Mouse (Mus musculus) lung, embryonic 15.5 days (tissue): ENCODE measurements around the gene Lrrc20. TPM values are rescaled to one million over a fixed set of nuclear protein-coding genes. Genes with fewer than 3 reads are reported as not detected.

Experiments used
- ATAC-seq: fragments of 200-750 bp; cut with Nextera tagmentation; 2 replicates; pipeline ENCODE4 v1.8.0; 2017; ENCODE audit warnings: moderate number of reproducible peaks, borderline replicate concordance; ENCODE audit not compliant: low FRiP score, low TSS enrichment; ENCODE audit errors: extremely low read depth
- H3K27ac ChIP-seq: fragments of 300-500 bp; sonication (generic); 2 replicates; pipeline ENCODE4 v1.5.1; 2015; ENCODE audit warnings: moderate library complexity, mild to moderate bottlenecking, inconsistent platforms
- H3K27me3 ChIP-seq: fragments of 300-500 bp; sonication (generic); 2 replicates; pipeline ENCODE4 v1.6.1; 2015; ENCODE audit warnings: inconsistent platforms
- H3K36me3 ChIP-seq: fragments of 300-500 bp; sonication (generic); 2 replicates; pipeline ENCODE4 v1.6.1; 2015; ENCODE audit warnings: inconsistent platforms
- H3K4me1 ChIP-seq: fragments of 300-500 bp; sonication (generic); 2 replicates; pipeline ENCODE4 v1.6.1; 2015; ENCODE audit warnings: inconsistent platforms
- H3K4me2 ChIP-seq: fragments of 300-500 bp; sonication (generic); 2 replicates; pipeline ENCODE4 v1.6.1; 2015; ENCODE audit warnings: inconsistent platforms, mild to moderate bottlenecking, moderate library complexity
- H3K4me3 ChIP-seq: fragments of 300-500 bp; sonication (generic); 2 replicates; pipeline ENCODE4 v1.5.1; 2015; ENCODE audit warnings: mild to moderate bottlenecking, inconsistent platforms
- H3K9ac ChIP-seq: fragments of 300-500 bp; sonication (generic); 2 replicates; pipeline ENCODE4 v1.6.1; 2015; ENCODE audit warnings: inconsistent platforms
- H3K9me3 ChIP-seq: fragments of 300-500 bp; sonication (generic); 2 replicates; pipeline ENCODE4 v1.6.1; 2016; ENCODE audit warnings: inconsistent platforms
- WGBS: fragments of 180-500 bp; shearing (Covaris S2); methylation state at CpG from one replicate; pipeline ENCODE4 v1.1.7; 2015; 5-methylcytosine and 5-hydroxymethylcytosine counted together
- polyA plus RNA-seq: library from polyadenylated mRNA; unstranded; fragments of >200 nt; fragmentation: Nextera tagmentation; extraction: Ambion mirVana; gene quantifications from 2 replicates; pipeline ENCODE4 v1.2.1, GENCODE M21; 2015

Gene Lrrc20
- polyA plus RNA-seq, 1 experiment from 2014 or later = 7.9 TPM

DNA sequence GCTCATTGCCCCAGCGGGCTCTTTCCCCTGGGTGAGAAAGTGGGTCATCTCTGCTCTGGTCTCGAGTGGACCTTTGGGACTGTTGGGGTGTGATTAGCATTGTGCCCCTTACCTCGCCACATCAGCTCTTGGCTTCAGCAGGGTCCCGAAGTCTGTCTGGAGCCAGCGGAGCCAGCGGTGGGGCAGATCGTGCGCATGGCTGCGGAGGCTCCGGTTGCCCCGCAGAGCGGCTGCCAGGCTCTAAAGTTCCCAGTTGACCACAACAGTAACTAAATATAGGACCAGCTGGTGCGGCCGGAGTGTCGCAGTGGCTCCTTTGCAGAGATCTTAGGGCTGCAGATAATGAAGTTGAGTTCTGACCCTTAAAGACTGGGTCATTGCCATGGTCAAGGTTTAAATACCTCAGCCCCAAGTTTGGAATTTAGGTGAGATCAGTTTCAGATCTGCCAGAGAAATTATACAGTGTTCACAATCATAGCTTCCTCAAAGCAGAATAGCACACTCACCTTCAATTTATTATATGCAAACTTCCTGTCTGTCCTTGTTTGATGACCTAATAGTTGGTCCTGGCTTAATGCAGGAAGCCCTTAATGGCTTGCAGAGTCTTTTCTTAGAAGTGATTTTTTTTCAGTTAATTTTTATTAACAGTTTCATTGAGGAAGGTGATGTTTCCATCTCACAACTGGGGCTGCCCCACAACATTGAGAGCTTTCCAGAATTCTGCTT lies 1.0 kb downstream of the Lrrc20 start:
- Histone ChIP-seq H3K9me3 (no peaks in the 10 kb centered on the region), H3K4me3 (peak overlapping the region; percentile 72), H3K9ac (peak overlapping the region; percentile 54), H3K4me2 (peak overlapping the region; percentile 95), H3K4me1 (peaks cover 14% of the 10 kb centered on the region), H3K27me3 (no peaks in the 10 kb centered on the region), H3K27ac (no peak overlapping the region), H3K36me3 (no peaks in the 10 kb centered on the region)
- WGBS = 5% methylated on average over 15 of the region's 15 CpGs
- no peak for ATAC-seq

GRCm38 (mm10) chr10:61479461-61479860 lies 3.9 kb downstream of the Lrrc20 start:
- no peak overlapping the region for H3K9ac ChIP-seq
- H3K4me2 ChIP-seq = no peak overlapping the region
- no peaks in the 10 kb centered on the region for H3K27me3 ChIP-seq
- H3K9me3 ChIP-seq = no peaks in the 10 kb centered on the region
- ATAC-seq = no peak
- H3K27ac ChIP-seq = no peak overlapping the region
- 81% methylated on average over 10 of the region's 10 CpGs for WGBS
- H3K4me3 ChIP-seq = no peak overlapping the region
- H3K36me3 ChIP-seq = no peaks in the 10 kb centered on the region
- H3K4me1 ChIP-seq = peaks cover 14% of the 10 kb centered on the region

DNA sequence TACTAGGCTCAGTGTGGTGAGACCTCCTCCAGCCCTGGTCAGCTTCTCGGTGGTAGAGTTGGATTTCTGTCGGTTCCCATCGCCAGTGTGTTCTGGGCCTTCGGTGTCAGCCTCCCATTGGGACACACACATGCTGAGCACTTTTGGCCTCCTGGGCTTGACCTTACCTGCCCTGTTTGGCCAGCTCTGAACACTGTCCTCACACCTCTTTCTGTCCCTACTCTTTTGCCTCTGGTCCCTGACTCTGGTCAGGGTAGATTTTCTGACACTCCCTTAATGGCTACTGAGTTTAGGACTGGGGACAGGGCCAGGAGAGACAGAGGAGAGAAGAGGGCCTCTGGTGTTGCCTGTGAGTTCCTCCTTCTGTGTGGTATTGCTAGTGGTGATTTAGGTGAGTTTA lies 4.3 kb downstream of the Lrrc20 start:
- ATAC-seq = no peak
- H3K9ac ChIP-seq = no peak overlapping the region
- WGBS = 90% methylated on average over 4 of the region's 4 CpGs

GRCm38 (mm10) chr10:61480488-61480887 lies 4.9 kb downstream of the Lrrc20 start:
- Histone ChIP-seq H3K9ac (no peak overlapping the region), H3K9me3 (no peaks in the 10 kb centered on the region), H3K4me3 (no peak overlapping the region), H3K36me3 (no peaks in the 10 kb centered on the region), H3K27ac (no peak overlapping the region), H3K27me3 (no peaks in the 10 kb centered on the region), H3K4me2 (no peak overlapping the region), H3K4me1 (peaks cover 8% of the 10 kb centered on the region; the same call in 1 of the 2 replicates)
- WGBS = 64% methylated on average over 1 of the region's 1 CpGs
- no peak for ATAC-seq

More for the DNA sequence above, 4.3 kb downstream of the Lrrc20 start:
- Histone ChIP-seq H3K27ac (no peak overlapping the region), H3K9me3 (no peaks in the 10 kb centered on the region), H3K27me3 (no peaks in the 10 kb centered on the region), H3K4me3 (no peak overlapping the region), H3K4me2 (no peak overlapping the region), H3K4me1 (peaks cover 12% of the 10 kb centered on the region), H3K36me3 (no peaks in the 10 kb centered on the region)

GRCm38 (mm10) chr10:61482771-61483170 lies 7.2 kb downstream of the Lrrc20 start:
- H3K9ac ChIP-seq = no peak overlapping the region
- no peak overlapping the region for H3K4me2 ChIP-seq
- H3K4me3 ChIP-seq = no peak overlapping the region
- no peaks in the 10 kb centered on the region for H3K9me3 ChIP-seq
- H3K27me3 ChIP-seq = no peaks in the 10 kb centered on the region
- WGBS = 86% methylated on average over 7 of the region's 7 CpGs
- no peaks in the 10 kb centered on the region for H3K36me3 ChIP-seq
- H3K4me1 ChIP-seq = no peaks in the 10 kb centered on the region
- ATAC-seq = no peak
- no peak overlapping the region for H3K27ac ChIP-seq

GRCm38 (mm10) chr10:61484801-61485200 lies 9.2 kb downstream of the Lrrc20 start:
- ATAC-seq = no peak
- H3K9ac ChIP-seq = no peak overlapping the region
- no peak overlapping the region for H3K4me3 ChIP-seq
- H3K27ac ChIP-seq = no peak overlapping the region
- H3K9me3 ChIP-seq = no peaks in the 10 kb centered on the region
- H3K4me1 ChIP-seq = no peaks in the 10 kb centered on the region
- no peaks in the 10 kb centered on the region for H3K27me3 ChIP-seq
- no peak overlapping the region for H3K4me2 ChIP-seq
- 69% methylated on average over 11 of the region's 11 CpGs for WGBS
- H3K36me3 ChIP-seq = no peaks in the 10 kb centered on the region

DNA sequence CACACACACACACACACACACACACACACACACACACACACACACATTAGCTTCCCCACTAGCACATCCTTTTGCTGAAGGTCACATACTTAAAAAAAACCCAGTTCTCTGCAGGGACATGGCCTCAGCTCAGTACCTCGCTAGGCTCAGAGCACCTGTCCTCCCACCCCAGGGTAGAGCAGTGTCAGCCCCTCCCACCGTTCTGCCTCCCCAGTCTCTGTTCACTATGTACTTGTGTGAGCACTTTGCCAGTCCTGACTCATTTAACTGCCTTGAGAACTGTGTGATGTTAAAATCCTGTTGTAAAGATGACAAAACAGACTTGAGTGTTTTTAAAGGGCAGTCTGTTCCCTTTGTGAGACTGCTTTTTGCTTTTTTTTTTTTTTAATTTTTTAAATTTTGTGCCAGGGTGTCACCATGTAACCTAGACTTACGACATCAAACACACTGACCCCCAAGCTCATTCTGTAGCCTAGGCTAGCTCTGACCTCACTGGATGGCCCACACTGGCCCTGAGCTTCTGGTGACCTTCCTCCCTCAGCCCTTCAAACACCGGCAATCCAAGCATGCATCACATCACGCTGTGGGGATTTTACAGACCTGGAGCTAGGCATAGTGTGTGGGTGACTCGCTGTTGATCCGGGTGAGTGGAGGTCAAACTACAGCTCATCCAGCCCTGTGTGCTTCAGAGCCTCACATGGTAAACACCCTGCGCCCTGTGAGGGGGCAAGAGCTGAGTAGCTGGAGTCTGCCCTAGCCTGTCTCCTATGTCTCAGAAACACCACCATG lies 11.1 kb downstream of the Lrrc20 start:
- no peak overlapping the region for H3K27ac ChIP-seq
- WGBS = 78% methylated on average over 8 of the region's 8 CpGs
- no peaks in the 10 kb centered on the region for H3K9me3 ChIP-seq
- no peak for ATAC-seq
- H3K4me2 ChIP-seq = no peak overlapping the region
- no peak overlapping the region for H3K9ac ChIP-seq
- H3K4me1 ChIP-seq = 0 out of 2 replicates have a peak, but pooled peaks cover under 1% of the 10 kb centered on the region
- no peaks in the 10 kb centered on the region for H3K36me3 ChIP-seq
- H3K4me3 ChIP-seq = no peak overlapping the region
- no peaks in the 10 kb centered on the region for H3K27me3 ChIP-seq

DNA sequence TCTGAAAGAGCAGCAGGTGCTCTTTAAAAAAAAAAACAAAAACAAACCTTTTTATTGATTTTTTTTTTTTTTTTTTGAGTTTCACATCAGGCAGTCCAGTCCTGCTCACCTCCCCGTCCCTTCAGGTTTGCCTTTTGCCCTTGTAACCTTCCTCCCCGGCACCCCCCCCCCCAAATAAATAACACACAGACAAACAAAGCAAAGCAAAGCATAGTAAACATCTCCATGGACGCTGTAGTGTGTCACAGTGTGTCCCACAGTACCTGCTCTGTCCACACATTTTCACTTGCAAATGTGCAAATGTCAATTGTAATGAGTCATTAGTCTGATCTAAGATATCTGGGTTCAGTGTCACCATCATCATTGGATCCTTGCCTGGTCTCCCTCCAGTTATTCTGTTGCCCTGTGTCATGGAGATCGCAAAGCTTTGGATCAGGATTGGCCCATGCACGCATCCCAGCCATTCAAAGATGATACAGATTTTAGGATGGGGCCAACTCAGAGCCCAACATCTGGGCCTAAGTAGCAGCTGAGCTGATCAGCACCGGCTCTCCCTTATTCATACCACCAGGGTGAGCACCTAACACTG lies 13.0 kb downstream of the Lrrc20 start:
- 0 out of 2 replicates have a peak, but pooled peaks cover 4% of the 10 kb centered on the region for H3K4me1 ChIP-seq
- H3K9me3 ChIP-seq = no peaks in the 10 kb centered on the region
- H3K27me3 ChIP-seq = no peaks in the 10 kb centered on the region
- H3K36me3 ChIP-seq = no peaks in the 10 kb centered on the region
- no peak overlapping the region for H3K27ac ChIP-seq
- no peak overlapping the region for H3K4me3 ChIP-seq
- H3K9ac ChIP-seq = no peak overlapping the region
- no peak overlapping the region for H3K4me2 ChIP-seq
- no peak for ATAC-seq
- WGBS = 81% methylated on average over 6 of the region's 6 CpGs

DNA sequence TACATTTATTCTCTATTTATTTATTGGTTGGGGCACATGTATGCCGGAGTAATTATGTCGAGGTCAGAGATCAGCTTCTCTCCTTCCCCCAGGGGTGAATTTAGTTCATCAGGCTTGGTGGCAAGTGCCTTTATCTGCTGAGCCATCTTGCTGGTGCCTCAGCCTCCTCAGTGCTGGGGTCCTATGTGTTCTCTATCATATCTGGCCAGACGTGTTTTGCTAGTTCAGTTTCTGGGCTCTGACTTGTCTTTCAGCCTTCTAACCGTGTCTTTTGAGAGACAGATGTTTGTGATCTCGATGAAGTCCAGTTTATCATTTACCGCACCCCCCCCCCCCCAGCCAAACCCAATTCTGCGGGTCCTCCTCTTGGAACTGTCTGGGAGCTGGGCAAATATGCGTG lies 16.0 kb downstream of the Lrrc20 start:
- H3K9ac ChIP-seq = no peak overlapping the region

DNA sequence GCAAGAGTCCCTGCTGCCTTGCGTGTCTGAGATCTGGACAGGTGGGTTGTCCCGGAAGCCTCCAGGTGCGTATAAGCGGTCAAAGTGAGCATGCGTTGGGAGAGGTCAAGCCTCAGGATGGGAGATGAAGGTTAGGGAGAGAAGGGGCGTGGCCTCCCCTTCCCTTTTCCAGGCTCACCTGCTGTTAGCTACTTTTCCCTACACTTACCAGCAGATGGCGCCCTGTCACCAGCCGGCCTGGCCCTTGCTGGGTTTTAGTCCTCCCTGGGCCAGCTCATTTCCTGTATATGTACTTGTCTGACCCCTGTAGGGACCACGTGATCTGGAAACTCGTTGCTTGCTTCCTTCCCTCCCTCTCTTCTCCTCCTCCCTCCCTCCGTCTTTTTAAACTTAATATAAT lies 16.4 kb downstream of the Lrrc20 start:
- Histone ChIP-seq H3K27ac (no peak overlapping the region), H3K4me2 (no peak overlapping the region), H3K27me3 (no peaks in the 10 kb centered on the region), H3K9ac (no peak overlapping the region), H3K4me3 (no peak overlapping the region), H3K4me1 (peaks cover 11% of the 10 kb centered on the region; the same call in 1 of the 2 replicates), H3K36me3 (no peaks in the 10 kb centered on the region), H3K9me3 (no peaks in the 10 kb centered on the region)
- ATAC-seq = peak; percentile 53
- WGBS = 12% methylated on average over 11 of the region's 11 CpGs

More for the DNA sequence above, 16.0 kb downstream of the Lrrc20 start:
- H3K27me3 ChIP-seq = no peaks in the 10 kb centered on the region
- WGBS = 30% methylated on average over 8 of the region's 8 CpGs
- H3K4me1 ChIP-seq = peaks cover 11% of the 10 kb centered on the region; the same call in 1 of the 2 replicates
- no peak for ATAC-seq
- H3K27ac ChIP-seq = no peak overlapping the region
- no peaks in the 10 kb centered on the region for H3K9me3 ChIP-seq
- no peak overlapping the region for H3K4me3 ChIP-seq
- no peak overlapping the region for H3K4me2 ChIP-seq
- H3K36me3 ChIP-seq = no peaks in the 10 kb centered on the region

DNA sequence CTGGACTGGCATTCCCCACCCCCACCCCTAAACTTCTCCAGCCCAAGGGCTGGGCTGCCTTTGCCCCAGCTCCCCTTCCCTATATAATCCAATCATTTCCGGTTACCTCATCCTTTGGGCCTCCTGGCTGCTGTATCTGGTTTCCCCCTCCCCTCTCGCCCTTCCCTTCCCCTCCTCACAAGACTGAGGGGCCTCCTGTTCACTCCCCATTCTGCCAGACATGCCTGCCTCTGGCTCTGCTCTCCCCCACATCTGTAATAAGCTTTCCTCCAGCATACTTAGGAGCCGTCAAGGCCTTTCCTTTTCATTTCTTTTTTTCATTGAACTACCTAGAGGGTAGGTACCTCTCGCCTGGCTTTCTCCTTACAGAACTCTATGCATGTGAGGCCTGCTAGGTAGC lies 19.9 kb downstream of the Lrrc20 start:
- Histone ChIP-seq H3K27me3 (no peaks in the 10 kb centered on the region), H3K4me2 (no peak overlapping the region), H3K9me3 (no peaks in the 10 kb centered on the region), H3K27ac (no peak overlapping the region), H3K36me3 (no peaks in the 10 kb centered on the region), H3K4me3 (no peak overlapping the region), H3K4me1 (peaks cover 11% of the 10 kb centered on the region; the same call in 1 of the 2 replicates), H3K9ac (no peak overlapping the region)
- no peak for ATAC-seq
- WGBS = 40% methylated on average over 4 of the region's 4 CpGs

DNA sequence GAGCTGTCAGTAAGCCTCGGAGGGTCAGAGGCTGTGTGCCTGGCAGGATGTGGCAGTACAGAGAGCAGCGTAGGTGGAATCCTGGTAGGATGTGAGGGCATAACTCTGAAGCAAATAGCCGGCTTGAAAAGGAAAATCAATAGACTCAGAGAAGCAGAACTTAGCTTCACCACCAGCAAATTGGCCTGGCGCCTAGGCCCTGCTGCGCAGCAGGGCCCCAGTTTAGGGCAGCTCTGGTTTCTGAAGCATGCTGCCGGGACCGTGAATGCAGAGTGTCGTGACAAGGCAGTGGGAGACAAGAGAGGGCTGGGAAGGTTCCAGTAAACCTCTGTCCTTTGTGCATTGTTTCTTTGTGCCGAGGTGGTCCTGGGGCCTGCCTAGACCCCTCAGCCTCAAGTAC lies 20.6 kb downstream of the Lrrc20 start:
- no peak overlapping the region for H3K27ac ChIP-seq
- H3K36me3 ChIP-seq = no peaks in the 10 kb centered on the region
- no peak overlapping the region for H3K9ac ChIP-seq
- no peak overlapping the region for H3K4me3 ChIP-seq
- WGBS = 44% methylated on average over 9 of the region's 9 CpGs
- no peaks in the 10 kb centered on the region for H3K27me3 ChIP-seq
- ATAC-seq = no peak
- no peak overlapping the region for H3K4me2 ChIP-seq
- no peaks in the 10 kb centered on the region for H3K9me3 ChIP-seq
- peaks cover 11% of the 10 kb centered on the region; the same call in 1 of the 2 replicates for H3K4me1 ChIP-seq
